ENCODE assay signal across 8 mouse cellular contexts in genomic region chr3:34021259-34021828, GRCm38 (mm10). TPM values are rescaled to one million over a fixed set of nuclear protein-coding genes. Genes with fewer than 3 reads are reported as not detected.
DNase-seq lines count a peak whose midpoint lies in the region; ATAC-seq and TF ChIP-seq lines count a peak whose summit lies in the region.

No protein-coding gene starts in this region.

- ATAC-seq in embryonic facial prominence, embryonic 15.5 days (ENCODE audit: insufficient number of reproducible peaks, low FRiP score, low TSS enrichment, low read depth): no peak
- ATAC-seq in limb, embryonic 13.5 days (ENCODE audit: low FRiP score, low read depth): no peak
- no peak for ATAC-seq in neural tube, embryonic 15.5 days (ENCODE audit: low FRiP score)

- no peak for DNase-seq in liver, adult 2 months (ENCODE audit: extremely low read depth, low read depth, low spot score)
- no peak for DNase-seq in liver
- DNase-seq in testis, postnatal 10 days (ENCODE audit: low spot score): no peak
- DNase-seq in ovary, postnatal 36 days (ENCODE audit: low spot score): no peak
- no peak for DNase-seq in right cerebral cortex, postnatal 36 days (ENCODE audit: low spot score in 2 of 2)

- no peaks in the 10 kb centered on the region for H3K9me3 ChIP-seq in embryonic facial prominence, embryonic 15.5 days (replicated peaks)
- H3K9me3 ChIP-seq in limb, embryonic 13.5 days: no peaks in the 10 kb centered on the region
- H3K9me3 ChIP-seq in neural tube, embryonic 15.5 days (replicated peaks): no peaks in the 10 kb centered on the region

- H3K27ac ChIP-seq in liver, adult 2 months (replicated peaks; ENCODE audit: insufficient read depth, low read depth, low read length): no peak overlapping the region
- no peak overlapping the region for H3K27ac ChIP-seq in embryonic facial prominence, embryonic 15.5 days (replicated peaks)
- H3K27ac ChIP-seq in limb, embryonic 13.5 days: no peak overlapping the region
- no peak overlapping the region for H3K27ac ChIP-seq in neural tube, embryonic 15.5 days (replicated peaks)

- no peak for TF ChIP-seq CTCF in liver, adult 2 months (IDR thresholded peaks at IDR 0.05; ENCODE audit: low read depth, low read length)

- H3K79me2 ChIP-seq in liver, adult 2 months (ENCODE audit: control insufficient read depth, insufficient read depth, low read length): peaks cover 20% of the 10 kb centered on the region

- H3K9ac ChIP-seq in liver, adult 2 months (ENCODE audit: low read depth, low read length): no peak overlapping the region
- H3K9ac ChIP-seq in embryonic facial prominence, embryonic 15.5 days: no peak overlapping the region
- H3K9ac ChIP-seq in limb, embryonic 13.5 days: no peak overlapping the region
- peak overlapping the region; percentile 98 for H3K9ac ChIP-seq in neural tube, embryonic 15.5 days (replicated peaks)

- H3K4me3 ChIP-seq in liver, adult 2 months (ENCODE audit: insufficient read depth, low read depth, low read length): peak overlapping the region; percentile 33; the same call in 1 of the 2 replicates
- peak overlapping the region; percentile 92 for H3K4me3 ChIP-seq in embryonic facial prominence, embryonic 15.5 days (replicated peaks)
- peak overlapping the region; percentile 91 for H3K4me3 ChIP-seq in limb, embryonic 13.5 days
- peak overlapping the region; percentile 92 for H3K4me3 ChIP-seq in neural tube, embryonic 15.5 days (replicated peaks)

- H3K36me3 ChIP-seq in liver, adult 2 months (ENCODE audit: control insufficient read depth, insufficient read depth, low read length): no peaks in the 10 kb centered on the region
- H3K36me3 ChIP-seq in embryonic facial prominence, embryonic 15.5 days: no peaks in the 10 kb centered on the region
- H3K36me3 ChIP-seq in limb, embryonic 13.5 days: no peaks in the 10 kb centered on the region
- H3K36me3 ChIP-seq in neural tube, embryonic 15.5 days: no peaks in the 10 kb centered on the region

- peaks cover 15% of the 10 kb centered on the region for H3K4me1 ChIP-seq in liver, adult 2 months (ENCODE audit: control insufficient read depth, insufficient read depth, low read length)
- 0 out of 2 replicates have a peak, but pooled peaks cover 8% of the 10 kb centered on the region for H3K4me1 ChIP-seq in embryonic facial prominence, embryonic 15.5 days
- peaks cover 8% of the 10 kb centered on the region for H3K4me1 ChIP-seq in limb, embryonic 13.5 days
- peaks cover 17% of the 10 kb centered on the region for H3K4me1 ChIP-seq in neural tube, embryonic 15.5 days

- no peaks in the 10 kb centered on the region for H3K27me3 ChIP-seq in liver, adult 2 months (ENCODE audit: control insufficient read depth, insufficient read depth, low read length)
- no peaks in the 10 kb centered on the region for H3K27me3 ChIP-seq in embryonic facial prominence, embryonic 15.5 days
- peaks cover 2% of the 10 kb centered on the region; the same call in 1 of the 2 replicates for H3K27me3 ChIP-seq in limb, embryonic 13.5 days
- H3K27me3 ChIP-seq in neural tube, embryonic 15.5 days (replicated peaks): no peaks in the 10 kb centered on the region

- peak overlapping the region; percentile 72 for H3K4me2 ChIP-seq in embryonic facial prominence, embryonic 15.5 days (replicated peaks)
- peak overlapping the region; percentile 69 for H3K4me2 ChIP-seq in limb, embryonic 13.5 days (replicated peaks)
- H3K4me2 ChIP-seq in neural tube, embryonic 15.5 days: peak overlapping the region; percentile 76

- 41% methylated on average over 4 of the region's 4 CpGs for WGBS in liver, adult 2 months
- 64% methylated on average over 4 of the region's 4 CpGs for WGBS in embryonic facial prominence, embryonic 15.5 days
- 62% methylated on average over 4 of the region's 4 CpGs for WGBS in limb, embryonic 13.5 days
- WGBS in neural tube, embryonic 15.5 days: 75% methylated on average over 4 of the region's 4 CpGs

- TF ChIP-seq POLR2A in liver, adult 2 months (IDR thresholded peaks at IDR 0.05; ENCODE audit: extremely low read depth, insufficient read depth, low read length): no peak

RNA-seq across cellular contexts. Expression of gene Fxr1, which starts 1.6 kb away (rescaled TPM):
- total RNA-seq in liver, adult 2 months (2014; rRNA removed): 49.9 and 60.1 TPM in 2 replicates
- 7.6 TPM in 2 replicates for polyA plus RNA-seq in liver, adult 2 months (2012; rRNA removed)
- 57.3 and 62.3 TPM in 2 replicates for polyA plus RNA-seq in embryonic facial prominence, embryonic 15.5 days (2015; fragmentation: Nextera tagmentation; extraction: Ambion mirVana)
- 66.3 and 71.3 TPM in 2 replicates for polyA plus RNA-seq in limb, embryonic 13.5 days (2015; fragmentation: Nextera tagmentation; extraction: Ambion mirVana)
- 35.2 and 40.3 TPM in 2 replicates for polyA plus RNA-seq in neural tube, embryonic 15.5 days (2015; fragmentation: Nextera tagmentation; extraction: Ambion mirVana)

RNA-seq across cellular contexts. Expression of gene Dnajc19, which starts 59.8 kb away (rescaled TPM):
- 140 and 160 TPM in 2 replicates for total RNA-seq in liver, adult 2 months (2014; rRNA removed)
- 129 and 148 TPM in 2 replicates for polyA plus RNA-seq in liver, adult 2 months (2012; rRNA removed)
- 103 and 105 TPM in 2 replicates for polyA plus RNA-seq in embryonic facial prominence, embryonic 15.5 days (2015; fragmentation: Nextera tagmentation; extraction: Ambion mirVana)
- polyA plus RNA-seq in limb, embryonic 13.5 days (2015; fragmentation: Nextera tagmentation; extraction: Ambion mirVana): 131 and 140 TPM in 2 replicates
- polyA plus RNA-seq in neural tube, embryonic 15.5 days (2015; fragmentation: Nextera tagmentation; extraction: Ambion mirVana): 132 and 133 TPM in 2 replicates

Comparison
In these comparisons a context has a peak if more than half of its experiments do, and no peak if none do; other contexts are left out.
1. H3K4me3 ChIP-seq: peak in every context shown above with its lines; median percentile 92 in embryonic facial prominence, embryonic 15.5 days; 92 in neural tube, embryonic 15.5 days; 91 in limb, embryonic 13.5 days; 33 in liver, adult 2 months.